Mouse (Mus musculus) urinary bladder, postnatal 0 days (tissue): Measurements from ENCODE around the gene Nphp1. TPM values are rescaled to one million over a fixed set of nuclear protein-coding genes. Genes with fewer than 3 reads are reported as not detected.

Experiments
- polyA plus RNA-seq: library from polyadenylated mRNA; unstranded; fragments of >200 nt; fragmentation: Nextera tagmentation; extraction: Ambion mirVana; gene quantifications from 2 replicates; pipeline ENCODE4 v1.2.1, GENCODE M21; 2015

The Nphp1 gene
- polyA plus RNA-seq: 14.9 and 19.7 TPM in 2 replicates

GRCm38 (mm10) chr2:127788440-127789116 is at the start of gene Nphp1:
Nphp1 (minus strand) TSS chr2:127788897.

GRCm38 (mm10) chr2:127831401-127832102 is 42.9 kb upstream of the Nphp1 start, which contains the start of gene Bub1:
Bub1 (minus strand) TSS chr2:127831865.

GRCm38 (mm10) chr2:127791919-127792603 is 3.4 kb upstream of the Nphp1 start, which contains the start of gene Mtln:
Mtln (minus strand) TSS chr2:127792488.

GRCm38 (mm10) chr2:127729671-127730070 is 59.0 kb downstream of the Nphp1 start, which contains the start of gene Mall:
Mall (minus strand) TSS chr2:127729932.

Other genes with a start within 250 kb of the Nphp1 start
- 25.0 and 30.1 TPM in 2 replicates for gene Prom2, start 247.4 kb downstream of the Nphp1 start, polyA plus RNA-seq
- gene Zfp661, start 201.8 kb downstream of the Nphp1 start, polyA plus RNA-seq: 2.0 and 2.1 TPM in 2 replicates
- 75.0 and 85.2 TPM in 2 replicates for gene Mrps5, start 201.7 kb downstream of the Nphp1 start, polyA plus RNA-seq
- gene Mal, start 132.2 kb downstream of the Nphp1 start, polyA plus RNA-seq: 126 and 139 TPM in 2 replicates
- gene Mall, start 59.0 kb downstream of the Nphp1 start, polyA plus RNA-seq: 6.4 and 6.7 TPM in 2 replicates
- gene Mtln, start 3.6 kb upstream of the Nphp1 start, polyA plus RNA-seq: 46.2 and 55.1 TPM in 2 replicates
- gene Bub1, start 43.0 kb upstream of the Nphp1 start, polyA plus RNA-seq: 5.1 and 9.0 TPM in 2 replicates
- gene Acoxl, start 50.0 kb upstream of the Nphp1 start, polyA plus RNA-seq: not detected in 2 replicates